Mouse (Mus musculus): ENCODE results near the gene Mthfd2. TPM values are rescaled to one million over a fixed set of nuclear protein-coding genes. Genes with fewer than 3 reads are reported as not detected.

The Mthfd2 gene
- 80.7 TPM for polyA plus RNA-seq (2017; shearing (Covaris generic))

DNA sequence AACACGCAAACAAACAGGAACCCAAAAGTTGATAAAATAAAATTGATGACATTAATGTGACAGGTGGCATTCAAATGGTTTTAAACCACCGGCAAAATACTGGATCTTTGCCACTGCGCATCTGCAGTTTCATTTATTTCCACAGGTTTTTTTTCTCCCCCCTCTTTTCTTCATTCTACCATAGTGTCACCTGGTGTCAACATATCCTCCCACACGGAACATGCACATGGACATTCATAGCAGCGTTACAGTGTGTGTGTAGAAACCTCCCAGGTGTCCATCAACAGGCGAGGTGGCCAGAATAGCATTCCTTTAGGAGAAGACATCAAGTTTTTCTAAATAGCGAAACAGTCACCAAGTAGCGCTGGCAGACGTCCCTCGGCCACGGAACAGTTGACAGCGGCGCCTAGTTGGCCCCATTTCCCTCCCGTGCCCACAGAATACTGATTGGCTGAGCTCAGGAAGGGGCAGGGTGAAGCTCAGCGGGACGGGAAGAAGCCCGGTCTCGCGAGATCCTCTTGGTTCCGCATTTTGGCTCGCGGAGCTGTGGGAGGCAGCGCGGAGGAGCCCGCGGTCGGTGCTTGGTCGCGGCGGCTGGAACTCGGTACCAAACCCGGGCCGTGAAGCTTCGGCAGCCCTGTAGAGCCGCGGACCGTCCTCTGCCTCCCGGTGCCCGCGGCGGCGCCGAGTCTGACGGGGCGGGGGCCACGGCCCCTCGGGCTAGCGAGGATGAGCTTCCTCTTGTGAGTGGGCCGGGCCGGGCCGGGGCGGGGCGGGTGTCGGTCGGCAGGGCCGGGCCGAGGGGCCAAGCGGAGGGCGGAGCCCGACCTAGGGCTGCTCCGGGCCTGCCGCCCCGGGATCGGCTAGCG lies at the start of gene Mthfd2, which contains the start of gene Mob1a:
TSS of gene Mthfd2 (minus strand) at position 384 of the 869 bp plus-strand sequence.
TSS of gene Mob1a (plus strand) at position 492 of the 869 bp plus-strand sequence.

DNA sequence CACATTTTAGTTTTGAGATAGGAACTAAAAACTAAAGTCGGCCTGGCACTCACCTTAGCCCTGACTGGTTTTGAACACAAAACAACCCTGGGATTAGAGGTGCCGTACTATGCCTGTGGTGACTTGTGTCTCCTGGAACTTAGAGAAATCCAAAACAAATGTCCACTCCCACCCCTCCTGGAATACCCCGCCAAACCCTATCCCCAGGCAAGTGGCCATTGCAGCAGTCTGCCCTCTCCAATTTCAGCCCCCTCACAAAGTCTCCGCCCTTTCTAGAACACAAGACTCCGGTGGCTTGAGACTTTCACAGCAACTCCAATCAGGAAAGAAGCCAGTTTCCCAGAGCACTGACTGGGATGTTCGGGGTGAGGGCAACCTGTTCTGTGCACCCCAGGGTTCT lies 23.2 kb upstream of the Mthfd2 start, which contains the start of gene Bola3:
TSS of gene Bola3 (plus strand) at position 275 of the 400 bp plus-strand sequence.

Other genes starting within 250 kb of the Mthfd2 start
- gene Pcgf1, start 248.0 kb downstream of the Mthfd2 start, polyA plus RNA-seq (2017; shearing (Covaris generic)), result 32.7 TPM
- gene Lbx2, start 239.5 kb downstream of the Mthfd2 start, polyA plus RNA-seq (2017; shearing (Covaris generic)), result not detected
- gene Ccdc142, start 224.3 kb downstream of the Mthfd2 start, polyA plus RNA-seq (2017; shearing (Covaris generic)), result 5.2 TPM
- 5.8 TPM for gene Gm42688, start 224.3 kb downstream of the Mthfd2 start, polyA plus RNA-seq (2017; shearing (Covaris generic))
- 65.4 TPM for gene Mrpl53, start 216.9 kb downstream of the Mthfd2 start, polyA plus RNA-seq (2017; shearing (Covaris generic))
- 3.9 TPM for gene Mogs, start 210.4 kb downstream of the Mthfd2 start, polyA plus RNA-seq (2017; shearing (Covaris generic))
- gene Wbp1, start 204.3 kb downstream of the Mthfd2 start, polyA plus RNA-seq (2017; shearing (Covaris generic)), result 71.7 TPM
- 13.0 TPM for gene Ino80b, start 200.5 kb downstream of the Mthfd2 start, polyA plus RNA-seq (2017; shearing (Covaris generic))
- gene Rtkn, start 190.4 kb downstream of the Mthfd2 start, polyA plus RNA-seq (2017; shearing (Covaris generic)), result 0.92 TPM
- gene Wdr54, start 169.5 kb downstream of the Mthfd2 start, polyA plus RNA-seq (2017; shearing (Covaris generic)), result 1.9 TPM
- gene 1700003E16Rik, start 169.5 kb downstream of the Mthfd2 start, polyA plus RNA-seq (2017; shearing (Covaris generic)), result not detected
- gene Dctn1, start 160.0 kb downstream of the Mthfd2 start, polyA plus RNA-seq (2017; shearing (Covaris generic)), result 86.5 TPM
- 0.87 TPM for gene Slc4a5, start 106.1 kb downstream of the Mthfd2 start, polyA plus RNA-seq (2017; shearing (Covaris generic))
- gene Mob1a, start 108 bp upstream of the Mthfd2 start, polyA plus RNA-seq (2017; shearing (Covaris generic)), result 125 TPM
- gene Bola3, start 23.2 kb upstream of the Mthfd2 start, polyA plus RNA-seq (2017; shearing (Covaris generic)), result 54.9 TPM
- 45.3 TPM for gene Tet3, start 133.2 kb upstream of the Mthfd2 start, polyA plus RNA-seq (2017; shearing (Covaris generic))
- 135 TPM for gene Dguok, start 181.1 kb upstream of the Mthfd2 start, polyA plus RNA-seq (2017; shearing (Covaris generic))
- gene Actg2, start 210.4 kb upstream of the Mthfd2 start, polyA plus RNA-seq (2017; shearing (Covaris generic)), result 19.6 TPM
- gene Stambp, start 246.8 kb upstream of the Mthfd2 start, polyA plus RNA-seq (2017; shearing (Covaris generic)), result 39.4 TPM